Comparison of ENCODE assay signal across 8 mouse cellular contexts in the genomic region with DNA sequence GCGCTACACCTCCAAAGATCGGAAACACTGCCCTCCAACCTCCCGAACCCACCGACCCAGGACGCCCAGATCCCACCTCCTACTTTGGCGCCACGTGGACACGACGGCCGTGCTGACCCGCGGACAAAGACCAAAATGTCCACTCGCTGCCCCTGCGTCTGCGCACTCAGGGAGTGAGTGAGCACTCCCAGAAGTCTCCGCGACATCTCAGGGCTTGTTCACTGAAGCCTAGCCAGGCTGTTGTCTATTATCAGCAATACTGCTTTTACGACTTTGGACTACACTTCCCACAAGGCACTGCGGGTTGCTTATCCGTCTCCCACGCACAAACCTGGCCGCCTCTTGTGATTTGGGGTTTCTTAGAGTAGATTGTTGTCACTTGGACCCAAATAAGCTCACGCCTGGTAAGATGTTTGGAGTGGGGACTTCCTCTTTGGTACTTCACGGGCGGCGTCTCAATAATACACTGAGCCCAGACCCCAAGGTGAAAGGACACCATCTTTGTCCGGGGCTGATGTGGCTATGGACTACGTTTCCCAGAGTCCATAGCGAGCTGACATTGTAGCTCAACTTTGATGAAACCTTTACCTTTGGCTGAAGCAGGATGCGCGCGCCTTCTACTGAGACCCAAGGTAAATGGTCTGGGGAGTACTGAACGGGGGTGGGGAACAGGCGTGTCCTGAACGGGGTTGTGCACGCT. TPM values are rescaled to one million over a fixed set of nuclear protein-coding genes. Genes with fewer than 3 reads are reported as not detected.
DNase-seq lines count a peak whose midpoint lies in the region; ATAC-seq lines count a peak whose summit lies in the region.

A gene (minus strand): TSS at position 168 of the 700 bp plus-strand sequence.

- intact Hi-C loops in left cerebral cortex, postnatal 14 days (cut with DNase I): loop anchor here (10.0 kb wide), 1 partner anchor 155 kb away; no protein-coding TSS in a partner anchor

- DNase-seq in adrenal gland, adult 18-20 months (ENCODE audit: low spot score in 2 of 2): peak; percentile 80
- DNase-seq in embryo, embryonic 11 days: peak; percentile 97
- peak; percentile 91 for DNase-seq in gastrocnemius, postnatal 25 days
- DNase-seq in intestine, embryonic 14.5 days (ENCODE audit: low spot score): peak; percentile 96
- peak; percentile 93 to 97 for DNase-seq in left cerebral cortex, postnatal 14 days (ENCODE audit: low spot score in 2 of 2)
- peak; percentile 96 for DNase-seq in mesoderm, embryonic 11.5 days (ENCODE audit: low read depth, low spot score)
- DNase-seq in right cerebral cortex, postnatal 36 days (ENCODE audit: low spot score in 2 of 2): peak; percentile 92 to 96
- peak; percentile 95 for DNase-seq in yolk sac, embryonic 10.5 days (ENCODE audit: low spot score)

- H3K4me3 ChIP-seq in intestine, embryonic 14.5 days (ENCODE audit: low read depth, low read length): peak within 1 kb of the TSS; percentile 75

- H3K36me3 ChIP-seq in intestine, embryonic 14.5 days (ENCODE audit: control insufficient read depth, insufficient read depth, low read length): peaks cover 18% of the 10 kb centered on the region

- H3K27me3 ChIP-seq in intestine, embryonic 14.5 days (replicated peaks; ENCODE audit: control insufficient read depth, insufficient read depth, low read length): no peaks in the 10 kb centered on the region

- peaks cover 23% of the 10 kb centered on the region for H3K9me3 ChIP-seq in intestine, embryonic 14.5 days (ENCODE audit: control insufficient read depth, low read length)

- H3K27ac ChIP-seq in intestine, embryonic 14.5 days (ENCODE audit: low read depth): peak within 1 kb of the TSS; percentile 91

- peak within 1 kb of the TSS; percentile 76 for H3K4me2 ChIP-seq in intestine, embryonic 14.5 days (ENCODE audit: low read length)

- H3K9ac ChIP-seq in intestine, embryonic 14.5 days (ENCODE audit: low read length): peak within 1 kb of the TSS; percentile 93

- peaks cover 10% of the 10 kb centered on the region for H3K4me1 ChIP-seq in intestine, embryonic 14.5 days (replicated peaks; ENCODE audit: control insufficient read depth, insufficient read depth, low read length)

- WGBS in intestine, embryonic 14.5 days: under 1% methylated on average over 36 of the region's 36 CpGs

- peak; percentile 95 for ATAC-seq in intestine, embryonic 14.5 days (replicated peaks; ENCODE audit: low FRiP score, low TSS enrichment, low read depth)

RNA-seq across cellular contexts. Expression of the gene that starts here (rescaled TPM):
- 10 to 100 TPM; 48.5 to 54.2 TPM for total RNA-seq in adrenal gland, adult 18-20 months (2021)
- total RNA-seq in gastrocnemius, postnatal 25 days (2021): 10 to 100 TPM; 21.4 to 28.0 TPM
- 16.0 and 16.3 TPM in 2 replicates for polyA plus RNA-seq in intestine, embryonic 14.5 days (2014; fragmentation: Nextera tagmentation; extraction: Ambion mirVana)
- 10 to 100 TPM; 45.7 to 47.1 TPM for total RNA-seq in left cerebral cortex, postnatal 14 days (2021)

Comparison
In these comparisons a context has a peak if more than half of its experiments do, and no peak if none do; other contexts are left out.
1. Peak in every context shown above with its lines: DNase-seq, ATAC-seq, H3K4me3 ChIP-seq and H3K27ac ChIP-seq.